Mouse (Mus musculus): ENCODE data around the gene Cntnap5a. TPM values are rescaled to one million over a fixed set of nuclear protein-coding genes. Genes with fewer than 3 reads are reported as not detected.

Cntnap5a gene
- 0.05 and 0.07 TPM in 2 replicates for polyA plus RNA-seq (2016; fragmentation: Nextera tagmentation; extraction: Ambion mirVana)

- no peaks in the 10 kb centered on the region for H3K4me1 ChIP-seq (replicated peaks)
- H3K36me3 ChIP-seq = no peaks in the 10 kb centered on the region
- peak; percentile 83 for DNase-seq (ENCODE audit: low spot score)
- peak within 1 kb of the TSS; percentile 38 for H3K4me3 ChIP-seq
- H3K27me3 ChIP-seq (ENCODE audit: insufficient read depth, poor library complexity, severe bottlenecking) = no peaks in the 10 kb centered on the region
- 14% methylated on average over 26 of the region's 26 CpGs for WGBS
- H3K27ac ChIP-seq = no peak within 1 kb of the TSS
- no peaks in the 10 kb centered on the region for H3K9me3 ChIP-seq
Observed at GRCm38 (mm10) chr1:115684518-115685368, at the start of gene Cntnap5a. Gene Cntnap5a (plus strand): TSS chr1:115684756.

- Histone ChIP-seq H3K36me3 (no peaks in the 10 kb centered on the region), H3K27me3 (ENCODE audit: insufficient read depth, poor library complexity, severe bottlenecking) (no peaks in the 10 kb centered on the region), H3K4me3 (no peak overlapping the region), H3K4me1 (replicated peaks) (no peaks in the 10 kb centered on the region), H3K27ac (no peak overlapping the region), H3K9me3 (no peaks in the 10 kb centered on the region)
- no peak for DNase-seq (ENCODE audit: low spot score)
- 84% methylated on average over 2 of the region's 2 CpGs for WGBS
Observed at GRCm38 (mm10) chr1:115646921-115647320, 37.6 kb upstream of the Cntnap5a start.

- no peaks in the 10 kb centered on the region for H3K9me3 ChIP-seq
- DNase-seq (ENCODE audit: low spot score) = no peak
- H3K27me3 ChIP-seq (ENCODE audit: insufficient read depth, poor library complexity, severe bottlenecking) = no peaks in the 10 kb centered on the region
- WGBS = 89% methylated on average over 5 of the region's 5 CpGs
- no peaks in the 10 kb centered on the region for H3K4me1 ChIP-seq (replicated peaks)
- no peak overlapping the region for H3K27ac ChIP-seq
- no peak overlapping the region for H3K4me3 ChIP-seq
- no peaks in the 10 kb centered on the region for H3K36me3 ChIP-seq
Observed at GRCm38 (mm10) chr1:115658343-115659064, 26.1 kb upstream of the Cntnap5a start.

GRCm38 (mm10) chr1:115686494-115686893 is 1.9 kb downstream of the Cntnap5a start:
- Histone ChIP-seq H3K9me3 (no peaks in the 10 kb centered on the region), H3K4me3 (no peak overlapping the region), H3K27ac (no peak overlapping the region), H3K36me3 (no peaks in the 10 kb centered on the region), H3K4me1 (replicated peaks) (no peaks in the 10 kb centered on the region), H3K27me3 (ENCODE audit: insufficient read depth, poor library complexity, severe bottlenecking) (no peaks in the 10 kb centered on the region)
- DNase-seq (ENCODE audit: low spot score) = no peak
- 39% methylated on average over 2 of the region's 2 CpGs for WGBS

GRCm38 (mm10) chr1:115699798-115700197 is 15.2 kb downstream of the Cntnap5a start:
- 78% methylated on average over 2 of the region's 2 CpGs for WGBS
- no peaks in the 10 kb centered on the region for H3K27me3 ChIP-seq (ENCODE audit: insufficient read depth, poor library complexity, severe bottlenecking)
- no peak overlapping the region for H3K27ac ChIP-seq
- no peak overlapping the region for H3K4me3 ChIP-seq
- H3K36me3 ChIP-seq = no peaks in the 10 kb centered on the region
- H3K9me3 ChIP-seq = no peaks in the 10 kb centered on the region
- no peak for DNase-seq (ENCODE audit: low spot score)
- no peaks in the 10 kb centered on the region for H3K4me1 ChIP-seq (replicated peaks)

- Histone ChIP-seq H3K4me1 (replicated peaks) (no peaks in the 10 kb centered on the region), H3K27ac (no peak overlapping the region), H3K4me3 (no peak overlapping the region), H3K36me3 (no peaks in the 10 kb centered on the region), H3K9me3 (no peaks in the 10 kb centered on the region), H3K27me3 (ENCODE audit: insufficient read depth, poor library complexity, severe bottlenecking) (no peaks in the 10 kb centered on the region)
- WGBS = 88% methylated on average over 5 of the region's 5 CpGs
- DNase-seq (ENCODE audit: low spot score) = no peak
Observed at GRCm38 (mm10) chr1:115742556-115742955, 58.0 kb downstream of the Cntnap5a start.

GRCm38 (mm10) chr1:115745569-115745968 is 61.0 kb downstream of the Cntnap5a start:
- no peak overlapping the region for H3K27ac ChIP-seq
- H3K27me3 ChIP-seq (ENCODE audit: insufficient read depth, poor library complexity, severe bottlenecking) = no peaks in the 10 kb centered on the region
- no peaks in the 10 kb centered on the region for H3K36me3 ChIP-seq
- H3K4me3 ChIP-seq = no peak overlapping the region
- no peaks in the 10 kb centered on the region for H3K4me1 ChIP-seq (replicated peaks)
- no peaks in the 10 kb centered on the region for H3K9me3 ChIP-seq
- no peak for DNase-seq (ENCODE audit: low spot score)

- Histone ChIP-seq H3K4me1 (replicated peaks) (no peaks in the 10 kb centered on the region), H3K27me3 (ENCODE audit: insufficient read depth, poor library complexity, severe bottlenecking) (no peaks in the 10 kb centered on the region), H3K9me3 (no peaks in the 10 kb centered on the region), H3K27ac (no peak overlapping the region), H3K36me3 (no peaks in the 10 kb centered on the region), H3K4me3 (no peak overlapping the region)
- 61% methylated on average over 5 of the region's 5 CpGs for WGBS
- DNase-seq (ENCODE audit: low spot score) = no peak
Observed at GRCm38 (mm10) chr1:115784737-115785136, 100.2 kb downstream of the Cntnap5a start.

GRCm38 (mm10) chr1:115842591-115842990 is 158.0 kb downstream of the Cntnap5a start:
- H3K27ac ChIP-seq = no peak overlapping the region
- DNase-seq (ENCODE audit: low spot score) = no peak
- peaks cover 4% of the 10 kb centered on the region; the same call in 1 of the 2 replicates for H3K4me1 ChIP-seq (replicated peaks)
- no peaks in the 10 kb centered on the region for H3K27me3 ChIP-seq (ENCODE audit: insufficient read depth, poor library complexity, severe bottlenecking)
- 92% methylated on average over 4 of the region's 4 CpGs for WGBS
- H3K4me3 ChIP-seq = no peak overlapping the region
- H3K9me3 ChIP-seq = no peaks in the 10 kb centered on the region
- no peaks in the 10 kb centered on the region for H3K36me3 ChIP-seq

- Histone ChIP-seq H3K4me1 (replicated peaks) (peaks cover 4% of the 10 kb centered on the region; the same call in 1 of the 2 replicates), H3K36me3 (no peaks in the 10 kb centered on the region), H3K4me3 (no peak overlapping the region), H3K27ac (no peak overlapping the region), H3K27me3 (ENCODE audit: insufficient read depth, poor library complexity, severe bottlenecking) (no peaks in the 10 kb centered on the region), H3K9me3 (no peaks in the 10 kb centered on the region)
- WGBS = 66% methylated on average over 2 of the region's 2 CpGs
- DNase-seq (ENCODE audit: low spot score) = no peak
Observed at GRCm38 (mm10) chr1:115847605-115848004, 163.0 kb downstream of the Cntnap5a start.

GRCm38 (mm10) chr1:115852206-115852605 is 167.7 kb downstream of the Cntnap5a start:
- H3K4me3 ChIP-seq = no peak overlapping the region
- no peaks in the 10 kb centered on the region for H3K4me1 ChIP-seq (replicated peaks)
- no peak for DNase-seq (ENCODE audit: low spot score)
- no peaks in the 10 kb centered on the region for H3K9me3 ChIP-seq
- no peak overlapping the region for H3K27ac ChIP-seq
- no peaks in the 10 kb centered on the region for H3K27me3 ChIP-seq (ENCODE audit: insufficient read depth, poor library complexity, severe bottlenecking)
- H3K36me3 ChIP-seq = no peaks in the 10 kb centered on the region

GRCm38 (mm10) chr1:115918396-115918795 is 233.8 kb downstream of the Cntnap5a start:
- WGBS = 85% methylated on average over 1 of the region's 1 CpGs
- H3K27ac ChIP-seq = no peak overlapping the region
- no peaks in the 10 kb centered on the region for H3K36me3 ChIP-seq
- H3K4me3 ChIP-seq = no peak overlapping the region
- no peaks in the 10 kb centered on the region for H3K27me3 ChIP-seq (ENCODE audit: insufficient read depth, poor library complexity, severe bottlenecking)
- no peak for DNase-seq (ENCODE audit: low spot score)
- 0 out of 2 replicates have a peak, but pooled peaks cover 3% of the 10 kb centered on the region for H3K9me3 ChIP-seq
- H3K4me1 ChIP-seq (replicated peaks) = no peaks in the 10 kb centered on the region

All from hindbrain, embryonic 10.5 days (tissue).